Mouse (Mus musculus): ENCODE data around the gene Scyl3. TPM values are rescaled to one million over a fixed set of nuclear protein-coding genes. Genes with fewer than 3 reads are reported as not detected.

Gene Scyl3
- polyA plus RNA-seq (2012; rRNA removed), result 18.7 and 24.0 TPM in 2 replicates

GRCm38 (mm10) chr1:163928846-163929245 is at the start of gene Scyl3:
Gene Scyl3 (plus strand): TSS chr1:163929100.
- DNase-seq (ENCODE audit: extremely low spot score in 1 of 2, low spot score in 1 of 2), result peak in 1 of 2 experiments; percentile 34

- DNase-seq (ENCODE audit: extremely low spot score in 1 of 2, low spot score in 1 of 2), result no peak
Measured at GRCm38 (mm10) chr1:163889629-163890028, 39.3 kb upstream of the Scyl3 start.

GRCm38 (mm10) chr1:163893294-163893693 is 35.6 kb upstream of the Scyl3 start:
- no peak for DNase-seq (ENCODE audit: extremely low spot score in 1 of 2, low spot score in 1 of 2)

GRCm38 (mm10) chr1:163893774-163894527 is 34.9 kb upstream of the Scyl3 start:
- DNase-seq (ENCODE audit: extremely low spot score in 1 of 2, low spot score in 1 of 2), result no peak

GRCm38 (mm10) chr1:163898291-163898764 is 30.6 kb upstream of the Scyl3 start:
- no peak for DNase-seq (ENCODE audit: extremely low spot score in 1 of 2, low spot score in 1 of 2)

GRCm38 (mm10) chr1:163899575-163899974 is 29.3 kb upstream of the Scyl3 start:
- DNase-seq (ENCODE audit: extremely low spot score in 1 of 2, low spot score in 1 of 2), result no peak

- DNase-seq (ENCODE audit: extremely low spot score in 1 of 2, low spot score in 1 of 2), result no peak
Measured at GRCm38 (mm10) chr1:163900168-163900567, 28.7 kb upstream of the Scyl3 start.

GRCm38 (mm10) chr1:163903411-163903810 is 25.5 kb upstream of the Scyl3 start:
- DNase-seq (ENCODE audit: extremely low spot score in 1 of 2, low spot score in 1 of 2), result no peak

GRCm38 (mm10) chr1:163907007-163907811 is 21.7 kb upstream of the Scyl3 start:
- DNase-seq (ENCODE audit: extremely low spot score in 1 of 2, low spot score in 1 of 2), result no peak

GRCm38 (mm10) chr1:163908389-163908788 is 20.5 kb upstream of the Scyl3 start:
- DNase-seq (ENCODE audit: extremely low spot score in 1 of 2, low spot score in 1 of 2), result no peak

- DNase-seq (ENCODE audit: extremely low spot score in 1 of 2, low spot score in 1 of 2), result peak in 1 of 2 experiments; percentile 77
Measured at GRCm38 (mm10) chr1:163910343-163910742, 18.6 kb upstream of the Scyl3 start.

- no peak for DNase-seq (ENCODE audit: extremely low spot score in 1 of 2, low spot score in 1 of 2)
Measured at GRCm38 (mm10) chr1:163910785-163911184, 18.1 kb upstream of the Scyl3 start.

- no peak for DNase-seq (ENCODE audit: extremely low spot score in 1 of 2, low spot score in 1 of 2)
Measured at GRCm38 (mm10) chr1:163911981-163912380, 16.9 kb upstream of the Scyl3 start.

GRCm38 (mm10) chr1:163917349-163918160 is 11.3 kb upstream of the Scyl3 start:
- no peak for DNase-seq (ENCODE audit: extremely low spot score in 1 of 2, low spot score in 1 of 2)

GRCm38 (mm10) chr1:163924093-163924492 is 4.8 kb upstream of the Scyl3 start:
- DNase-seq (ENCODE audit: extremely low spot score in 1 of 2, low spot score in 1 of 2), result peak in 1 of 2 experiments; percentile 54

GRCm38 (mm10) chr1:163929636-163930457 is 947 bp downstream of the Scyl3 start:
- peak; percentile 83 to 90 for DNase-seq (ENCODE audit: extremely low spot score in 1 of 2, low spot score in 1 of 2)

- DNase-seq (ENCODE audit: extremely low spot score in 1 of 2, low spot score in 1 of 2), result peak in 1 of 2 experiments; percentile 17
Measured at GRCm38 (mm10) chr1:163930458-163930794, 1.5 kb downstream of the Scyl3 start.

GRCm38 (mm10) chr1:163931801-163932200 is 2.9 kb downstream of the Scyl3 start:
- DNase-seq (ENCODE audit: extremely low spot score in 1 of 2, low spot score in 1 of 2), result no peak

GRCm38 (mm10) chr1:163934591-163934990 is 5.7 kb downstream of the Scyl3 start:
- no peak for DNase-seq (ENCODE audit: extremely low spot score in 1 of 2, low spot score in 1 of 2)

- DNase-seq (ENCODE audit: extremely low spot score in 1 of 2, low spot score in 1 of 2), result no peak
Measured at GRCm38 (mm10) chr1:163942056-163942455, 13.2 kb downstream of the Scyl3 start.

Data from frontal cortex, adult 2 months (tissue).